Mouse (Mus musculus) forebrain, embryonic 10.5 days (tissue): ENCODE measurements at regions not wholly inside any gene's neighbourhood (a gene's known extent, or its start where the extent isn't known, plus 50 kb on each side); places are given as distances from the start of the nearest gene placed in this dataset.
"Not testable (repeated sequence)": the region's sequence is repeated elsewhere in the genome, so short reads cannot be mapped to it uniquely, and the experiment has no call there.

Experiments
- DNase-seq: peaks from one replicate; pipeline ENCODE4 v3.0.0-alpha.2; 2017; ENCODE audit warnings: low spot score; ENCODE audit errors: extremely low spot score
- H3K27ac ChIP-seq: fragments of 300-500 bp; sonication (generic); 2 replicates; pipeline ENCODE4 v1.5.1; 2016; ENCODE audit warnings: mild to moderate bottlenecking
- H3K27me3 ChIP-seq: fragments of 300-500 bp; sonication (generic); 2 replicates; pipeline ENCODE4 v1.6.1; 2016; ENCODE audit warnings: mild to moderate bottlenecking; ENCODE audit not compliant: poor library complexity, severe bottlenecking
- H3K36me3 ChIP-seq: fragments of 300-500 bp; sonication (generic); replicated peaks from 2 replicates; pipeline ENCODE4 v1.6.1; 2016; ENCODE audit warnings: mild to moderate bottlenecking, moderate library complexity
- H3K4me1 ChIP-seq: fragments of 300-500 bp; sonication (generic); 2 replicates; pipeline ENCODE4 v1.6.1; 2016
- H3K4me3 ChIP-seq: fragments of 300-500 bp; sonication (generic); 2 replicates; pipeline ENCODE4 v1.5.1; 2016; ENCODE audit warnings: mild to moderate bottlenecking, moderate library complexity
- H3K9me3 ChIP-seq: fragments of 300-500 bp; sonication (generic); 2 replicates; pipeline ENCODE4 v1.6.1; 2016; ENCODE audit warnings: mild to moderate bottlenecking, moderate library complexity
- WGBS: fragments of 180-500 bp; shearing (Covaris S2); methylation state at CpG from one replicate; pipeline ENCODE4 v1.1.7; 2016; 5-methylcytosine and 5-hydroxymethylcytosine counted together

- H3K27me3 ChIP-seq: no peaks in the 10 kb centered on the region
- no peak overlapping the region for H3K4me3 ChIP-seq
- H3K4me1 ChIP-seq: peaks cover 3% of the 10 kb centered on the region; the same call in 1 of the 2 replicates
- no peak overlapping the region for H3K27ac ChIP-seq
- no peaks in the 10 kb centered on the region for H3K36me3 ChIP-seq
- H3K9me3 ChIP-seq: no peaks in the 10 kb centered on the region
- DNase-seq: no peak
- WGBS: 85% methylated on average over 3 of the region's 3 CpGs
Observed at GRCm38 (mm10) chr8:89523336-89523735, 479.4 kb upstream of the Sall1 start.

GRCm38 (mm10) chr8:89516602-89517001, 472.6 kb upstream of the Sall1 start:
- Histone ChIP-seq H3K36me3 (no peaks in the 10 kb centered on the region), H3K27ac (no peak overlapping the region), H3K27me3 (no peaks in the 10 kb centered on the region), H3K9me3 (no peaks in the 10 kb centered on the region), H3K4me1 (peaks cover 26% of the 10 kb centered on the region), H3K4me3 (no peak overlapping the region)
- 22% methylated on average over 2 of the region's 2 CpGs for WGBS
- no peak for DNase-seq

- H3K36me3 ChIP-seq: no peaks in the 10 kb centered on the region
- no peak for DNase-seq
- H3K9me3 ChIP-seq: no peaks in the 10 kb centered on the region
- H3K4me1 ChIP-seq: peaks cover 26% of the 10 kb centered on the region
- H3K27ac ChIP-seq: no peak overlapping the region
- no peak overlapping the region for H3K4me3 ChIP-seq
- H3K27me3 ChIP-seq: no peaks in the 10 kb centered on the region
- WGBS: 90% methylated on average over 3 of the region's 3 CpGs
Observed at GRCm38 (mm10) chr8:89514270-89514669, 470.3 kb upstream of the Sall1 start.

- WGBS: 64% methylated on average over 6 of the region's 6 CpGs
- no peaks in the 10 kb centered on the region for H3K4me1 ChIP-seq
- H3K27me3 ChIP-seq: 0 out of 2 replicates have a peak, but pooled peaks cover 3% of the 10 kb centered on the region
- no peak overlapping the region for H3K27ac ChIP-seq
- no peaks in the 10 kb centered on the region for H3K9me3 ChIP-seq
- DNase-seq: no peak
- H3K4me3 ChIP-seq: no peak overlapping the region
- no peaks in the 10 kb centered on the region for H3K36me3 ChIP-seq
Observed at GRCm38 (mm10) chr8:89507639-89508038, 463.7 kb upstream of the Sall1 start.

GRCm38 (mm10) chr8:89503545-89504234, 459.7 kb upstream of the Sall1 start:
- H3K9me3 ChIP-seq: no peaks in the 10 kb centered on the region
- peaks cover 3% of the 10 kb centered on the region; the same call in 1 of the 2 replicates for H3K4me1 ChIP-seq
- 72% methylated on average over 4 of the region's 4 CpGs for WGBS
- DNase-seq: no peak
- no peaks in the 10 kb centered on the region for H3K36me3 ChIP-seq
- H3K4me3 ChIP-seq: no peak overlapping the region
- peaks cover 7% of the 10 kb centered on the region; the same call in 1 of the 2 replicates for H3K27me3 ChIP-seq
- no peak overlapping the region for H3K27ac ChIP-seq

- H3K9me3 ChIP-seq: no peaks in the 10 kb centered on the region
- no peak overlapping the region for H3K4me3 ChIP-seq
- WGBS: 92% methylated on average over 6 of the region's 6 CpGs
- peaks cover 7% of the 10 kb centered on the region; the same call in 1 of the 2 replicates for H3K27me3 ChIP-seq
- H3K36me3 ChIP-seq: no peaks in the 10 kb centered on the region
- H3K27ac ChIP-seq: no peak overlapping the region
- DNase-seq: no peak
- peaks cover 8% of the 10 kb centered on the region; the same call in 1 of the 2 replicates for H3K4me1 ChIP-seq
Observed at GRCm38 (mm10) chr8:89503030-89503429, 459.1 kb upstream of the Sall1 start.

- H3K27me3 ChIP-seq: peaks cover 4% of the 10 kb centered on the region; the same call in 1 of the 2 replicates
- peaks cover 11% of the 10 kb centered on the region; the same call in 1 of the 2 replicates for H3K4me1 ChIP-seq
- H3K36me3 ChIP-seq: no peaks in the 10 kb centered on the region
- H3K9me3 ChIP-seq: no peaks in the 10 kb centered on the region
- no peak for DNase-seq
- 95% methylated on average over 6 of the region's 6 CpGs for WGBS
- no peak overlapping the region for H3K27ac ChIP-seq
- H3K4me3 ChIP-seq: no peak overlapping the region
Observed at GRCm38 (mm10) chr8:89501756-89502155, 457.8 kb upstream of the Sall1 start.

GRCm38 (mm10) chr8:89499831-89500230, 455.9 kb upstream of the Sall1 start:
- peaks cover 6% of the 10 kb centered on the region; the same call in 1 of the 2 replicates for H3K27me3 ChIP-seq
- 90% methylated on average over 6 of the region's 6 CpGs for WGBS
- DNase-seq: no peak

GRCm38 (mm10) chr8:89498088-89498695, 454.2 kb upstream of the Sall1 start:
- Histone ChIP-seq H3K9me3 (no peaks in the 10 kb centered on the region), H3K36me3 (no peaks in the 10 kb centered on the region), H3K27ac (no peak overlapping the region), H3K4me1 (peaks cover 11% of the 10 kb centered on the region; the same call in 1 of the 2 replicates), H3K27me3 (peaks cover 11% of the 10 kb centered on the region; the same call in 1 of the 2 replicates), H3K4me3 (no peak overlapping the region)
- no peak for DNase-seq
- 51% methylated on average over 6 of the region's 6 CpGs for WGBS

More at GRCm38 (mm10) chr8:89499831-89500230, 455.9 kb upstream of the Sall1 start:
- Histone ChIP-seq H3K27ac (no peak overlapping the region), H3K4me1 (peaks cover 11% of the 10 kb centered on the region; the same call in 1 of the 2 replicates), H3K9me3 (no peaks in the 10 kb centered on the region), H3K36me3 (no peaks in the 10 kb centered on the region), H3K4me3 (no peak overlapping the region)

- Histone ChIP-seq H3K27ac (no peak overlapping the region), H3K36me3 (no peaks in the 10 kb centered on the region), H3K9me3 (no peaks in the 10 kb centered on the region), H3K4me3 (no peak overlapping the region), H3K4me1 (no peaks in the 10 kb centered on the region), H3K27me3 (0 out of 2 replicates have a peak, but pooled peaks cover 7% of the 10 kb centered on the region)
- no peak for DNase-seq
Observed at GRCm38 (mm10) chr8:89492336-89492735, 448.4 kb upstream of the Sall1 start.

- H3K9me3 ChIP-seq, H3K27ac ChIP-seq, H3K27me3 ChIP-seq, H3K36me3 ChIP-seq, H3K4me3 ChIP-seq, H3K4me1 ChIP-seq, DNase-seq: not testable (repeated sequence)
- 68% methylated on average over 1 of the region's 1 CpGs for WGBS
Observed at GRCm38 (mm10) chr8:89482481-89482880, 438.5 kb upstream of the Sall1 start.

GRCm38 (mm10) chr8:89476930-89477329, 433.0 kb upstream of the Sall1 start:
- no peaks in the 10 kb centered on the region for H3K36me3 ChIP-seq
- H3K27me3 ChIP-seq: no peaks in the 10 kb centered on the region; the same call in 1 of the 2 replicates
- no peak for DNase-seq
- H3K9me3 ChIP-seq: no peaks in the 10 kb centered on the region
- H3K27ac ChIP-seq: no peak overlapping the region
- H3K4me1 ChIP-seq: peaks cover 10% of the 10 kb centered on the region
- 57% methylated on average over 4 of the region's 4 CpGs for WGBS
- no peak overlapping the region for H3K4me3 ChIP-seq

GRCm38 (mm10) chr8:89471116-89471515, 427.2 kb upstream of the Sall1 start:
- H3K9me3 ChIP-seq: no peaks in the 10 kb centered on the region
- H3K27ac ChIP-seq: no peak overlapping the region
- no peak for DNase-seq
- no peaks in the 10 kb centered on the region for H3K27me3 ChIP-seq
- 92% methylated on average over 5 of the region's 5 CpGs for WGBS
- H3K4me3 ChIP-seq: no peak overlapping the region
- H3K36me3 ChIP-seq: no peaks in the 10 kb centered on the region
- no peaks in the 10 kb centered on the region for H3K4me1 ChIP-seq
